Mouse (Mus musculus): ENCODE measurements around the gene Hoxd10. TPM values are rescaled to one million over a fixed set of nuclear protein-coding genes. Genes with fewer than 3 reads are reported as not detected.

Gene Hoxd10
- polyA plus RNA-seq, 1 experiment from 2014 or later, result 1.6 TPM

GRCm38 (mm10) chr2:74700546-74701112 lies 8.9 kb downstream of the Hoxd10 start:
- ATAC-seq, result no peak
- 15% methylated on average over 22 of the region's 22 CpGs for WGBS

GRCm38 (mm10) chr2:74701949-74702819 lies 10.5 kb downstream of the Hoxd10 start:
- no peak for ATAC-seq
- 0 out of 2 replicates have a peak, but pooled peaks cover 2% of the 10 kb centered on the region for H3K4me1 ChIP-seq (replicated peaks; ENCODE audit: control insufficient read depth, insufficient read depth, low read length)
- H3K4me2 ChIP-seq (replicated peaks; ENCODE audit: low read depth), result no peak overlapping the region
- H3K27ac ChIP-seq (ENCODE audit: low read depth, low read length), result no peak overlapping the region
- no peaks in the 10 kb centered on the region for H3K9me3 ChIP-seq (ENCODE audit: control insufficient read depth)
- 17% methylated on average over 17 of the region's 17 CpGs for WGBS
- no peak overlapping the region for H3K4me3 ChIP-seq (ENCODE audit: low read depth, low read length)
- H3K27me3 ChIP-seq (replicated peaks; ENCODE audit: control insufficient read depth, insufficient read depth, low read length), result peaks cover 96% of the 10 kb centered on the region
- H3K9ac ChIP-seq (ENCODE audit: low read depth, low read length), result no peak overlapping the region
- TF ChIP-seq CTCF (IDR thresholded peaks at IDR 0.05; ENCODE audit: low read depth), result peak; percentile 90
- no peaks in the 10 kb centered on the region for H3K36me3 ChIP-seq (ENCODE audit: control insufficient read depth, insufficient read depth)

More at GRCm38 (mm10) chr2:74700546-74701112, 8.9 kb downstream of the Hoxd10 start:
- H3K27ac ChIP-seq (ENCODE audit: low read depth, low read length), result no peak overlapping the region
- H3K9ac ChIP-seq (ENCODE audit: low read depth, low read length), result no peak overlapping the region
- peak overlapping the region; percentile 9; the same call in 1 of the 2 replicates for H3K4me3 ChIP-seq (ENCODE audit: low read depth, low read length)
- H3K9me3 ChIP-seq (ENCODE audit: control insufficient read depth), result no peaks in the 10 kb centered on the region
- TF ChIP-seq CTCF (IDR thresholded peaks at IDR 0.05; ENCODE audit: low read depth), result no peak
- H3K4me2 ChIP-seq (replicated peaks; ENCODE audit: low read depth), result no peak overlapping the region
- H3K27me3 ChIP-seq (replicated peaks; ENCODE audit: control insufficient read depth, insufficient read depth, low read length), result peaks cover 98% of the 10 kb centered on the region
- H3K4me1 ChIP-seq (replicated peaks; ENCODE audit: control insufficient read depth, insufficient read depth, low read length), result 0 out of 2 replicates have a peak, but pooled peaks cover 2% of the 10 kb centered on the region
- H3K36me3 ChIP-seq (ENCODE audit: control insufficient read depth, insufficient read depth), result no peaks in the 10 kb centered on the region

- Histone ChIP-seq H3K36me3 (ENCODE audit: control insufficient read depth, insufficient read depth) (no peaks in the 10 kb centered on the region), H3K27ac (ENCODE audit: low read depth, low read length) (no peak overlapping the region), H3K4me1 (replicated peaks; ENCODE audit: control insufficient read depth, insufficient read depth, low read length) (0 out of 2 replicates have a peak, but pooled peaks cover 2% of the 10 kb centered on the region), H3K4me2 (replicated peaks; ENCODE audit: low read depth) (no peak overlapping the region), H3K9ac (ENCODE audit: low read depth, low read length) (no peak overlapping the region), H3K27me3 (replicated peaks; ENCODE audit: control insufficient read depth, insufficient read depth, low read length) (peaks cover 96% of the 10 kb centered on the region), H3K4me3 (ENCODE audit: low read depth, low read length) (no peak overlapping the region), H3K9me3 (ENCODE audit: control insufficient read depth) (no peaks in the 10 kb centered on the region)
- ATAC-seq, result no peak
- WGBS, result 39% methylated on average over 6 of the region's 6 CpGs
- TF ChIP-seq CTCF (IDR thresholded peaks at IDR 0.05; ENCODE audit: low read depth), result no peak
These were observed 11.1 kb downstream of the Hoxd10 start for GRCm38 (mm10) chr2:74702820-74703219.

- no peak overlapping the region for H3K27ac ChIP-seq (ENCODE audit: low read depth, low read length)
- ATAC-seq, result no peak
- H3K27me3 ChIP-seq (replicated peaks; ENCODE audit: control insufficient read depth, insufficient read depth, low read length), result peaks cover 94% of the 10 kb centered on the region
- no peak overlapping the region for H3K4me3 ChIP-seq (ENCODE audit: low read depth, low read length)
- H3K4me1 ChIP-seq (replicated peaks; ENCODE audit: control insufficient read depth, insufficient read depth, low read length), result 0 out of 2 replicates have a peak, but pooled peaks cover 2% of the 10 kb centered on the region
- H3K36me3 ChIP-seq (ENCODE audit: control insufficient read depth, insufficient read depth), result no peaks in the 10 kb centered on the region
- no peak for TF ChIP-seq CTCF (IDR thresholded peaks at IDR 0.05; ENCODE audit: low read depth)
- WGBS, result 32% methylated on average over 10 of the region's 10 CpGs
- no peak overlapping the region for H3K4me2 ChIP-seq (replicated peaks; ENCODE audit: low read depth)
- no peak overlapping the region for H3K9ac ChIP-seq (ENCODE audit: low read depth, low read length)
- H3K9me3 ChIP-seq (ENCODE audit: control insufficient read depth), result no peaks in the 10 kb centered on the region
These were observed 11.6 kb downstream of the Hoxd10 start for GRCm38 (mm10) chr2:74703317-74703716.

- Histone ChIP-seq H3K4me1 (replicated peaks; ENCODE audit: control insufficient read depth, insufficient read depth, low read length) (no peaks in the 10 kb centered on the region), H3K27me3 (replicated peaks; ENCODE audit: control insufficient read depth, insufficient read depth, low read length) (peaks cover 95% of the 10 kb centered on the region), H3K9me3 (ENCODE audit: control insufficient read depth) (no peaks in the 10 kb centered on the region), H3K4me2 (replicated peaks; ENCODE audit: low read depth) (peak overlapping the region; percentile 78; the same call in 1 of the 2 replicates), H3K9ac (ENCODE audit: low read depth, low read length) (no peak overlapping the region), H3K4me3 (ENCODE audit: low read depth, low read length) (peak overlapping the region; percentile 55; the same call in 1 of the 2 replicates), H3K27ac (ENCODE audit: low read depth, low read length) (no peak overlapping the region), H3K36me3 (ENCODE audit: control insufficient read depth, insufficient read depth) (no peaks in the 10 kb centered on the region)
- ATAC-seq, result no peak
- no peak for TF ChIP-seq CTCF (IDR thresholded peaks at IDR 0.05; ENCODE audit: low read depth)
- 15% methylated on average over 26 of the region's 26 CpGs for WGBS
These were observed 12.1 kb downstream of the Hoxd10 start for GRCm38 (mm10) chr2:74703720-74704392.
